Mouse (Mus musculus) stomach, embryonic 15.5 days (tissue): ENCODE results near the gene Nop10. TPM values are rescaled to one million over a fixed set of nuclear protein-coding genes. Genes with fewer than 3 reads are reported as not detected.

Experiments
- ATAC-seq: fragments of 200-750 bp; cut with Nextera tagmentation; 2 replicates; pipeline ENCODE4 v1.8.0; 2017; ENCODE audit warnings: low read depth, moderate number of reproducible peaks, moderate TSS enrichment; ENCODE audit not compliant: insufficient read depth, low FRiP score
- H3K27ac ChIP-seq: fragments of 300-500 bp; sonication (generic); 2 replicates; pipeline ENCODE4 v1.5.1; 2015; ENCODE audit warnings: mild to moderate bottlenecking, inconsistent platforms
- H3K27me3 ChIP-seq: fragments of 300-500 bp; sonication (generic); replicated peaks from 2 replicates; pipeline ENCODE4 v1.6.1; 2015; ENCODE audit warnings: inconsistent platforms
- H3K36me3 ChIP-seq: fragments of 300-500 bp; sonication (generic); 2 replicates; pipeline ENCODE4 v1.6.1; 2015; ENCODE audit warnings: inconsistent platforms
- H3K4me1 ChIP-seq: fragments of 300-500 bp; sonication (generic); 2 replicates; pipeline ENCODE4 v1.6.1; 2015; ENCODE audit warnings: inconsistent platforms
- H3K4me2 ChIP-seq: fragments of 300-500 bp; sonication (generic); 2 replicates; pipeline ENCODE4 v1.6.1; 2015; ENCODE audit warnings: mild to moderate bottlenecking, inconsistent platforms
- H3K4me3 ChIP-seq: fragments of 300-500 bp; sonication (generic); replicated peaks from 2 replicates; pipeline ENCODE4 v1.5.1; 2015; ENCODE audit warnings: inconsistent platforms
- H3K9ac ChIP-seq: fragments of 300-500 bp; sonication (generic); 2 replicates; pipeline ENCODE4 v1.6.1; 2015; ENCODE audit warnings: inconsistent platforms
- H3K9me3 ChIP-seq: fragments of 300-500 bp; sonication (generic); 2 replicates; pipeline ENCODE4 v1.6.1; 2016; ENCODE audit warnings: inconsistent platforms
- WGBS: fragments of 180-500 bp; shearing (Covaris S2); methylation state at CpG from one replicate; pipeline ENCODE4 v1.1.7; 2015; 5-methylcytosine and 5-hydroxymethylcytosine counted together
- polyA plus RNA-seq: library from polyadenylated mRNA; unstranded; fragments of >200 nt; fragmentation: Nextera tagmentation; extraction: Ambion mirVana; gene quantifications from 2 replicates; pipeline ENCODE4 v1.2.1, GENCODE M21; 2015

Gene Nop10
- polyA plus RNA-seq, 1 experiment from 2014 or later: 213 TPM

DNA sequence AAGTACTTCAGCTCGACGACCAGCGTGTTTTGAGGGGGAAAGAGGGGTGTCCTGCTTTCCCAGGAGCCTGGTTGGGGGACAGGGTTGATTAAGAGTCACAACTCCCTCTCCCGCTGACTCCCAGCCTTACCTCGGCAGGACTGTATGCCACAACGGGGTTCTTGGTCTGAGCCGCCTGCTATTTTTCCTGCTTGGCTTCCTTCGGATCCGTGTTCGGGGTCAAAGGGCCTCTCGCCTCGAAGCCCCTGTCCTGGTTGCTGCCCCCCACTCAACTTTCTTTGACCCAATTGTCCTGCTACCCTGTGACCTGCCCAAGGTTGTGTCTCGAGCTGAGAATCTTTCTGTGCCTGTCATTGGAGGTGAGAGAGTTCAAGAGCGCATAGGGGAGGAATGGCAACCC, 19.9 kb upstream of the Nop10 start:
- Histone ChIP-seq H3K27ac (no peak overlapping the region), H3K4me2 (no peak overlapping the region), H3K4me1 (peaks cover 25% of the 10 kb centered on the region), H3K9ac (no peak overlapping the region), H3K27me3 (no peaks in the 10 kb centered on the region), H3K9me3 (no peaks in the 10 kb centered on the region), H3K4me3 (no peak overlapping the region), H3K36me3 (no peaks in the 10 kb centered on the region; the same call in 1 of the 2 replicates)
- 74% methylated on average over 14 of the region's 14 CpGs for WGBS
- ATAC-seq: no peak

DNA sequence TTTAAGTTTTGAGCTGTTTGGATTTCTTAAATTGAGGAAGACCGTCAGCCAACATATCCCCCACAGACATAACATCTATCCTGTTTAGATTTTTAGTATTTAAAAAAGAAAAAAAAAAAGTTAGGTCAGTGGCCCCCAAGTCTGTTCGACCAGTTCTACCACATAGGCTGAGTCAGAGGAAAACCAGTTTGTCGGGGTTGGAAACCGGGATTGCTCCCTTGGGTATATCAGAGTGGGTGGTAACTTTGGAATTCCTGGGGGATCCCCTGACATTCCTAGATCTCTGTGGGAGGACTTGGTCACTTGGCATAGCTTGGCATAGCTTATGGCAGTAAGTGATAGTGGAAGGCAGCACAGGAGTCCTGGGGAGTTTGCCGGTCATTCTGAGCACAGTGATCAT, 16.4 kb upstream of the Nop10 start:
- Histone ChIP-seq H3K4me2 (no peak overlapping the region), H3K9me3 (no peaks in the 10 kb centered on the region), H3K9ac (no peak overlapping the region), H3K36me3 (no peaks in the 10 kb centered on the region; the same call in 1 of the 2 replicates), H3K4me3 (no peak overlapping the region), H3K4me1 (peaks cover 20% of the 10 kb centered on the region), H3K27ac (peak overlapping the region; percentile 18; the same call in 1 of the 2 replicates), H3K27me3 (no peaks in the 10 kb centered on the region)
- 70% methylated on average over 5 of the region's 5 CpGs for WGBS
- ATAC-seq: peak; percentile 38; the same call in 1 of the 2 replicates

DNA sequence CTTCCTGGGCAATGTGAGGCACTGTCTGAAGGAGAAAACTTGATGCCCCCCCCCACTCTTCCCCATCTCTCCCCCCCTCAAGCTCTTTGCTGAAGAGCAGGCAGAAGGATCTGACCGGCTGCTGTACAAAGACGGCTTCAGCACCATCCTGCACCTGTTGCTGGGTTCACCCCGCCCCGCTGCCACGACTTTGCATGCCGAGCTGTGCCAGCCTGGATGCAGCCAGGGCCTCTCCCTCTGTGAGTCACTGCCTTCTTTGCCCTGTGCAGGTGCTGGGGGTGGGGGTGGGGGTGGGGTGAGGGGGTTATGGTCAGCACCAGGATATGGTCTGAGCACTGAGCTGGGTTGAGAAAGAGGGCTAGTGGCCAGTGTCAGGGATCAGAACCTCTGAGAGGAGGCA, 15.5 kb upstream of the Nop10 start:
- 78% methylated on average over 6 of the region's 6 CpGs for WGBS

DNA sequence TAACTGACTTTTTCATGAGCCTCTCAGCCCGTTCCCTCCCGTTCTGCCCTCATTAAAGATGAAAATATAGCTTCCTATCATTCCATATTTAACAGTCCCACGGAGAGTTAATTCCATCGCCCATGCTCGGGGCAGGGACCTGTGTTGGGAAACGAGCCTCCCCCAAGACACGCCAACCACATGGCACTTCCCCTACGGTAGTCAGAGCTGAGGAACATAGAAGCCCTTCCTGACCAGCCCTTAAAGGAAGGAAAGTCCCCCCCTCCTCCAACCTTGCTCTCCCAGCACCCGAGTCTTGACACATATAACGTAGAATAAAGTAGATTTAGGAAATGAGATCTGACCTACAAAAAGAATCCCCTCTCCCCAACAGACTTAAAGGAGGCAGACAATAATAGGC, 14.4 kb upstream of the Nop10 start:
- Histone ChIP-seq H3K36me3 (no peaks in the 10 kb centered on the region; the same call in 1 of the 2 replicates), H3K4me3 (no peak overlapping the region), H3K4me2 (no peak overlapping the region), H3K9ac (no peak overlapping the region), H3K9me3 (no peaks in the 10 kb centered on the region), H3K4me1 (peaks cover 12% of the 10 kb centered on the region; the same call in 1 of the 2 replicates), H3K27ac (no peak overlapping the region), H3K27me3 (no peaks in the 10 kb centered on the region)
- 80% methylated on average over 10 of the region's 10 CpGs for WGBS
- no peak for ATAC-seq

More for the DNA sequence above, 15.5 kb upstream of the Nop10 start:
- Histone ChIP-seq H3K4me1 (peaks cover 12% of the 10 kb centered on the region; the same call in 1 of the 2 replicates), H3K4me3 (no peak overlapping the region), H3K9me3 (no peaks in the 10 kb centered on the region), H3K36me3 (no peaks in the 10 kb centered on the region; the same call in 1 of the 2 replicates), H3K4me2 (no peak overlapping the region), H3K27ac (no peak overlapping the region), H3K27me3 (no peaks in the 10 kb centered on the region), H3K9ac (no peak overlapping the region)
- peak; percentile 37 for ATAC-seq

DNA sequence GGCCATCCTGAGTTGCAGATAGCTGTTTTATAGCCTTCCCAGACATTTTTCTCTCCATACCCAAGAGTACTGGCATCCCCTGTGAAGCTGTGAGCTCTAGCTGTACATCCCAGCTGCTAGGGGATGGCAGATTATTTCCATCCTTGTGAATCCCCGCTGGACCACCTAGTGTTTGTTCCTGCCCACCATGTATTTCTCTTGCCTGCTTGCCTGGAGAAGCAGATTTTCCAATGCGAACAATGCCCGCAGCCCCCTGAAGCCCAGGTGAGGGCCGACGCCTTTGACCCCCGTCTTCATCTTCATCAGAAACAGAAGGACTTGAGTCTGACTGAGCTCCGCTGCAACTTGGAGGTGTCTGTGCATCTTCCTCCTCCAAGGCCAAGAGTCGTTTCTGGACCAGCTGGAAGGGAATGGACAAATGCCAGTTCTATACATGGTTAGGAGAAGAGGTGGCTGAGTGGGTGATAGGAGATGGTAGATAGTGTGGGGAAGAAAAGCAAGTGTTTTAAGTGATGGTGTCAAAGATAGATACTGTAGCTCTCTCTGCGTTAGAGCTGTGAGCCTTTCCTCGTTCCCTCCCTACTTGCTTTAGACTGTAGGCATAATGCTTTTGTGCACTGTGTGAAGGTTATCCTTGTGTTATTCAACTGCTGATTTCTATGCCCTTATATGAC, 11.8 kb upstream of the Nop10 start:
- H3K27me3 ChIP-seq: no peaks in the 10 kb centered on the region
- no peak overlapping the region for H3K9ac ChIP-seq
- H3K4me1 ChIP-seq: peaks cover 5% of the 10 kb centered on the region; the same call in 1 of the 2 replicates
- H3K9me3 ChIP-seq: no peaks in the 10 kb centered on the region
- H3K4me3 ChIP-seq: no peak overlapping the region
- ATAC-seq: no peak
- H3K36me3 ChIP-seq: no peaks in the 10 kb centered on the region; the same call in 1 of the 2 replicates
- no peak overlapping the region for H3K27ac ChIP-seq
- H3K4me2 ChIP-seq: no peak overlapping the region
- 86% methylated on average over 10 of the region's 10 CpGs for WGBS

DNA sequence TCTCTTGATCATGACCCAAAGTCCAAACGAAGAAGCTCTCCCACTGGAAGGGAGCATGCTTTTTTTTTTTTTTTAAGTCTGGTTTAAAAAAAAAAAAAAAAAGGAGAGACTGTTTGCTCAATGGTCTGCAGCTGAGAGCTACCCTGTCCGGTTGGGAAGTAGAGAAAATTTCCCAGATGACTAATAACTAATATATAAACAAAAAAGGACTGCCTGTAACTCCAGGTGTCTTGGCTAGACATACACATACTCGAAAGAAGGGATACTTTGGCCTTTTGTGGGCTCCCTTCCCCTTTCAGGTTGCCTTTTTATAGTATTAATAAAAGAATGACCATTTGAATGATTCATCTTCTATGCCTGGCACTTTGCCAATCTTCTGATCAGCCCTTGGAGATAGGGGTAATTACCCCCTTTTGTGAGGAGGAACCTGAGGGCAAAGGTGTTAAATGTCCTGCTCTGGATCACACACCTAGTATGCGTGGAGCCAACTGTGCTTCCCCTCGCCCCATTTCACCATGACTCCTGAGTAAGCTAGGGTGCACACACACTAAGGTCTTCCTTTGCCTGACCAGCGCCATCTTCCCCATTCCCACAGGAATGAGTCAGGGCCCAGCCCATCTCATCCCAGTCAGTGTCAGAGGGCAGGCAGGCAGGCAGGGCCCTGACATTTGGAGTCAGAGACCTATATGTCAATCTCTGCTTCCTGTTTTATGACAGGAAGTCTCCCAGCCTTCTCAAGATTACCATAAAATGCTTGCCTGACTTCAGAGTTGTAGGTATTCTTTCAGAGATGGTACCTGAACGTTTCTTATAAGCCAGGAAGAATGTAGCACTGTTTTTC, 6.8 kb upstream of the Nop10 start:
- 52% methylated on average over 7 of the region's 7 CpGs for WGBS
- peak; percentile 32; the same call in 1 of the 2 replicates for ATAC-seq

DNA sequence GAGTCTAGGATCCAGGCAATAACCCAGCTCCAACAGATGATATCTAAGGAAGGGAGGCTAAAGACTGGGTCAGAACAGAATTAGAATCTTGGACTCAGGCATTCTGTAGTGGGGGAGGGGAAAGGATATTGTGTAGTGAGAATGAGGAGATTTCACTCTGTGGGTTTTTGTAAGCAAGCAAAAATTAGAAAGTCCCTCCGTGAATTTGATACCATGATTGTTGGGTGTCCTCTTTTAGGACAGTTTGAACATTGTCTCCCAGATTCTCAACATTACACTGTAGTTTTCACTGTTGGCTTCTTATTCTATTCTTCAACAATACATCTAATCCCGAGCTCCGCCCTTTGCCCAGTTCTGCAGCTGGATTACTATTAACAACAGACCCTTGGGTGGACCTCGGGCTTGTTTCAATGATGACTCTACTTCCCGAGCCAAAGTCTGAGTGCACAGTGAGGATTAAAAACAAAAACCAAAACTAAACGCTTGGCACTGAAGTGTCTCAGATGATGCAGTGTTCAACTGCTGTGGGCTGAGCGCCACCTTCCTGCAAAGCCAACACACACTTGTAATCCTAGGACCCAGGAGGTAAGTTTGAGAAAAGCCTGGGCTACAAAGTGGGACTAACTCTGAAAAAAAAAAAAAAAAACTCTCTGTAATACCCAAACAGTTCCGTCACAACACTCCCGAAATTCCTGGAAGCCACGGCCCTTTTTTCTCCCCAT, 2.3 kb upstream of the Nop10 start, which contains the start of gene Nutm1:
Gene Nutm1 (minus strand): TSS at position 51 of the 722 bp plus-strand sequence.
- Histone ChIP-seq H3K4me3 (no peak within 1 kb of the TSS), H3K27me3 (no peaks in the 10 kb centered on the region; the same call in 1 of the 2 replicates), H3K4me2 (no peak within 1 kb of the TSS), H3K36me3 (no peaks in the 10 kb centered on the region), H3K4me1 (peaks cover 10% of the 10 kb centered on the region), H3K9ac (no peak within 1 kb of the TSS), H3K27ac (no peak within 1 kb of the TSS), H3K9me3 (no peaks in the 10 kb centered on the region)
- 70% methylated on average over 10 of the region's 10 CpGs for WGBS
- ATAC-seq: no peak

More for the DNA sequence above, 6.8 kb upstream of the Nop10 start:
- Histone ChIP-seq H3K27ac (no peak overlapping the region), H3K4me3 (no peak overlapping the region), H3K9me3 (no peaks in the 10 kb centered on the region), H3K27me3 (no peaks in the 10 kb centered on the region; the same call in 1 of the 2 replicates), H3K4me2 (no peak overlapping the region), H3K4me1 (no peaks in the 10 kb centered on the region), H3K36me3 (no peaks in the 10 kb centered on the region), H3K9ac (no peak overlapping the region)

DNA sequence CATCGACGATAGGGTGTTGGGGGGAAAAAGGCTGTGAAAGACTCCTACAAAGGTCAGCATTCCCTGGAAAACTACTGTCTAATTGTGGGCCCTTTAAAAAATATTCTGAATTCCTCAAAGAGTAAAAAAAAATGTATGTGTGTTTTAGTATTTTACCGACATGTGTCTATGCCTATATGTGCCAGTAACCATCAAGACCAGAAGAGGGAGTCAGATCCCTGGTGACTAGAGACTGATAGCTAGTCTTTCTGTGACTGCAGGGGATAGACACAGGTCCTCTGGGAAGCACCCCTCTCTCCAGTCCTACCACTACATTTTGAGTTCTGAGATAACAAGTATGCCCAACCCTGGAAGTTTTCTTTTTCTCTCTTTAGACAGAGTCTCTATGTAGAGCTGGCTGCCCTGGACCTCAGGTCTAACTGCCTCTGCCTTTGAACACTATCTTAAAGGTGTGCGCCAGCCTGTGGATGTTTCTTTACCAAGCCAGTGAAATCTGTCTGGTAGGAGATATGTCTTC, 1.1 kb downstream of the Nop10 start:
- Histone ChIP-seq H3K36me3 (no peaks in the 10 kb centered on the region), H3K4me2 (peak overlapping the region; percentile 68), H3K27me3 (no peaks in the 10 kb centered on the region), H3K27ac (no peak overlapping the region), H3K9ac (peak overlapping the region; percentile 33; the same call in 1 of the 2 replicates), H3K4me3 (peak overlapping the region; percentile 57), H3K4me1 (peaks cover 10% of the 10 kb centered on the region), H3K9me3 (no peaks in the 10 kb centered on the region)
- ATAC-seq: no peak
- 35% methylated on average over 4 of the region's 4 CpGs for WGBS

DNA sequence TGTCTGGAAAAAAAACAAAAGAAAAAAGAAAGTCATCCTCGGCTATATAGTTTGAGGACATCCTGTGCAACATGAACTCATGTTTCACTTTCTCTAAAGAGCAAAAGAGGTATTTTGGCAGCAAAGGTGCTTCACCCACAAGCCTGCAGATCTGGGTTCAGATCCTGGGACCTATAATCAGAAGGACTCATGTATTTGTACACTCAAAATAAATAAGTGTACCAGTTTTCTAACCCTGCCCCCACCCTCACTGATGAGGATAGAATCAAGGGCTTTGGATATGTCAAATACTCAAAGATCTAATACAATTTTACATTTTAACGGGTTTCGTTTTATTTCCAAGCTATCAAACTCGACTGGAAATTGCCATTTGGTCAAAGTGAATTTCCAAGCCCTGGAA, 2.6 kb downstream of the Nop10 start:
- ATAC-seq: no peak
- Histone ChIP-seq H3K4me3 (no peak overlapping the region), H3K27ac (no peak overlapping the region), H3K4me1 (peaks cover 10% of the 10 kb centered on the region), H3K4me2 (no peak overlapping the region), H3K27me3 (no peaks in the 10 kb centered on the region), H3K9me3 (no peaks in the 10 kb centered on the region), H3K36me3 (no peaks in the 10 kb centered on the region), H3K9ac (no peak overlapping the region)
- WGBS: 74% methylated on average over 4 of the region's 4 CpGs

DNA sequence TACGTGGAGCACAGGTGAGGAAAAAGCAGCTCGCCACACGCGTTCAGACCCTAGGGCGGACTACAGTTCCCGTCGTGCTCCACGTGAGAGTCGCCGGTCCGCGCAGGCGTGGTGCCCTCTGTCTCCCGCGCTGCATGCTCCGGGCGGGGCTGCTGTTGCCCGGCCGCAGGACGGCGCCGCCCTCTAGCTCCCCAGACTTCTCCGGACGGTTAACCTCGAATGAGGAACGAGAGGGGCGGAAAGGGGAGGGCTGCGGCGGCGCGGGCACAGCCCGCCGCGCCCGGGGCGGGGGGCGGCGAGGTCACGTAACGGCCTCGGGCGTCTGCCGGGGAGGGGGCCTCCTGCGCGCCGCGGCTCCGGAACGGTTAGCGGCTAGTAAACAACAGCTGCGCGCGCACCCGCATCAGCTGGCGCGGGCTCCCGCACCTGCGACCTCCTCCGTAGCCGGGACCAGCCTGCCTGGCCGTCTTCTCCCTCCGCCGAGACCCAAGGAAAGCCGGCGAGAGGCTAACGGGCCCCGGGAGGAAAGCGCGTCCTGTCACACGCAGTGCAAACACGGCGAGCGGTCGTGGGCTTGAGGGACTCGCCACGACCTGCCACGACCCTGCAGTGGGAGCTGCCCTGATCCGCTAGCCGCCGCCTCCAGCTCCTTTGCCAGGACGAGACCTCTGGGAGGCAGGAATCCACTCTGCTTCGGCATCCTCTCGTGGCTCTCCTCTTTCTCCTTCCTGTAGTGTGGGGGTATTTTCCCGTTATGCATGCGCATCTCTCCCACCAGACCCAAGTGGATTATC, 3.9 kb downstream of the Nop10 start, which contains the start of gene Slc12a6:
Gene Slc12a6 (plus strand): TSS at position 378 of the 794 bp plus-strand sequence.
- Histone ChIP-seq H3K36me3 (no peaks in the 10 kb centered on the region), H3K27ac (peak within 1 kb of the TSS; percentile 79), H3K4me3 (peak within 1 kb of the TSS; percentile 78), H3K27me3 (no peaks in the 10 kb centered on the region), H3K9me3 (no peaks in the 10 kb centered on the region), H3K4me2 (peak within 1 kb of the TSS; percentile 76), H3K4me1 (peaks cover 10% of the 10 kb centered on the region), H3K9ac (peak within 1 kb of the TSS; percentile 76)
- ATAC-seq: peak; percentile 96
- under 1% methylated on average over 85 of the region's 85 CpGs for WGBS

DNA sequence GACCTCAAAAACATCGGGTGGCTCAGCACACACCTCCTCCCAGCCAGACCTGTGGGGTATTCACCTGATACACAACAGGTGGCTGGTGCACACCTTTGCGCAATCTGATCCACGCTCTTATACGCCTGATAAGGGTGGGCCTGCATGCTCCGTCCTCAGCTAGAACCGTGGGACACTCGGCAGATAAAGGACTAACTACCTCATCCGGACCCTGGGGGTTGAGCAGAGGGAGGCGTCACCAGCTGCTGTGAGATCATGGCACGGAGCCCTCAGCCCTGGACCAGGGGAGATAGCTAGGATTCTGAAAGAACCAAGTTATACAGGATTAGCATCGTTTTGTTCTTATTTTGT, 4.5 kb downstream of the Nop10 start, which contains the start of gene Gm21985:
Gene Gm21985 (plus strand): TSS at position 73 of the 351 bp plus-strand sequence.
- WGBS: under 1% methylated on average over 11 of the region's 11 CpGs
- peak within 1 kb of the TSS; percentile 79 for H3K27ac ChIP-seq
- peak within 1 kb of the TSS; percentile 76 for H3K4me2 ChIP-seq
- H3K27me3 ChIP-seq: no peaks in the 10 kb centered on the region
- ATAC-seq: peak; percentile 36
- peak within 1 kb of the TSS; percentile 78 for H3K4me3 ChIP-seq
- H3K36me3 ChIP-seq: no peaks in the 10 kb centered on the region
- no peaks in the 10 kb centered on the region for H3K9me3 ChIP-seq
- peak within 1 kb of the TSS; percentile 76 for H3K9ac ChIP-seq
- H3K4me1 ChIP-seq: peaks cover 10% of the 10 kb centered on the region
